Mouse (Mus musculus) embryonic facial prominence, embryonic 13.5 days (tissue): ENCODE data around the gene Pbp2. TPM values are rescaled to one million over a fixed set of nuclear protein-coding genes. Genes with fewer than 3 reads are reported as not detected.

Source experiments
- ATAC-seq: fragments of 200-750 bp; cut with Nextera tagmentation; 2 replicates; pipeline ENCODE4 v1.8.0; 2017; ENCODE audit warnings: low read depth; ENCODE audit not compliant: insufficient number of reproducible peaks, insufficient read depth, low FRiP score, low TSS enrichment
- H3K27ac ChIP-seq: fragments of 300-500 bp; sonication (generic); 2 replicates; pipeline ENCODE4 v1.5.1; 2015; ENCODE audit warnings: moderate library complexity, mild to moderate bottlenecking, inconsistent platforms
- H3K27me3 ChIP-seq: fragments of 300-500 bp; sonication (generic); 2 replicates; pipeline ENCODE4 v1.6.1; 2015; ENCODE audit warnings: mild to moderate bottlenecking, inconsistent platforms
- H3K36me3 ChIP-seq: fragments of 300-500 bp; sonication (generic); 2 replicates; pipeline ENCODE4 v1.6.1; 2015; ENCODE audit warnings: mild to moderate bottlenecking, inconsistent platforms
- H3K4me1 ChIP-seq: fragments of 300-500 bp; sonication (generic); 2 replicates; pipeline ENCODE4 v1.6.1; 2015; ENCODE audit warnings: inconsistent platforms
- H3K4me2 ChIP-seq: fragments of 300-500 bp; sonication (generic); 2 replicates; pipeline ENCODE4 v1.6.1; 2015; ENCODE audit warnings: moderate library complexity, mild to moderate bottlenecking, inconsistent platforms
- H3K4me3 ChIP-seq: fragments of 300-500 bp; sonication (generic); 2 replicates; pipeline ENCODE4 v1.5.1; 2015; ENCODE audit warnings: mild to moderate bottlenecking, inconsistent platforms
- H3K9ac ChIP-seq: fragments of 300-500 bp; sonication (generic); 2 replicates; pipeline ENCODE4 v1.6.1; 2015; ENCODE audit warnings: mild to moderate bottlenecking, inconsistent platforms
- H3K9me3 ChIP-seq: fragments of 300-500 bp; sonication (generic); 2 replicates; pipeline ENCODE4 v1.6.1; 2016; ENCODE audit warnings: inconsistent platforms
- WGBS: fragments of 180-500 bp; shearing (Covaris S2); methylation state at CpG from one replicate; pipeline ENCODE4 v1.1.7; 2015; ENCODE audit warnings: mixed read lengths; 5-methylcytosine and 5-hydroxymethylcytosine counted together
- polyA plus RNA-seq: library from polyadenylated mRNA; unstranded; fragments of >200 nt; fragmentation: Nextera tagmentation; extraction: Ambion mirVana; gene quantifications from 2 replicates; pipeline ENCODE4 v1.2.1, GENCODE M21; 2015

The Pbp2 gene
- polyA plus RNA-seq, 1 experiment from 2014 or later, result not detected

- no peaks in the 10 kb centered on the region for H3K27me3 ChIP-seq
- H3K4me3 ChIP-seq, result no peak overlapping the region
- WGBS, result 78% methylated on average over 6 of the region's 6 CpGs
- H3K4me1 ChIP-seq, result peaks cover 9% of the 10 kb centered on the region; the same call in 1 of the 2 replicates
- H3K27ac ChIP-seq, result no peak overlapping the region
- H3K4me2 ChIP-seq, result no peak overlapping the region
- no peak overlapping the region for H3K9ac ChIP-seq
- no peaks in the 10 kb centered on the region for H3K36me3 ChIP-seq
- no peaks in the 10 kb centered on the region for H3K9me3 ChIP-seq
- ATAC-seq, result no peak
These were observed 37.1 kb downstream of the Pbp2 start for GRCm38 (mm10) chr6:135273066-135273465.

- no peak for ATAC-seq
- H3K36me3 ChIP-seq, result no peaks in the 10 kb centered on the region
- no peaks in the 10 kb centered on the region; the same call in 1 of the 2 replicates for H3K27me3 ChIP-seq
- H3K27ac ChIP-seq, result no peak overlapping the region
- no peak overlapping the region for H3K9ac ChIP-seq
- no peaks in the 10 kb centered on the region for H3K9me3 ChIP-seq
- H3K4me1 ChIP-seq, result peaks cover 9% of the 10 kb centered on the region; the same call in 1 of the 2 replicates
- H3K4me3 ChIP-seq, result no peak overlapping the region
- 69% methylated on average over 2 of the region's 2 CpGs for WGBS
- no peak overlapping the region for H3K4me2 ChIP-seq
These were observed 38.4 kb downstream of the Pbp2 start for GRCm38 (mm10) chr6:135271761-135272160.

GRCm38 (mm10) chr6:135269626-135270025 is 40.6 kb downstream of the Pbp2 start:
- Histone ChIP-seq H3K4me3 (no peak overlapping the region), H3K27ac (no peak overlapping the region), H3K4me1 (peaks cover 9% of the 10 kb centered on the region; the same call in 1 of the 2 replicates), H3K36me3 (no peaks in the 10 kb centered on the region), H3K9ac (no peak overlapping the region), H3K4me2 (no peak overlapping the region), H3K27me3 (no peaks in the 10 kb centered on the region; the same call in 1 of the 2 replicates), H3K9me3 (no peaks in the 10 kb centered on the region)
- 44% methylated on average over 6 of the region's 6 CpGs for WGBS
- ATAC-seq, result no peak

GRCm38 (mm10) chr6:135268392-135268791 is 41.8 kb downstream of the Pbp2 start:
- Histone ChIP-seq H3K9me3 (no peaks in the 10 kb centered on the region), H3K27ac (no peak overlapping the region), H3K36me3 (no peaks in the 10 kb centered on the region), H3K4me1 (peaks cover 9% of the 10 kb centered on the region; the same call in 1 of the 2 replicates), H3K27me3 (no peaks in the 10 kb centered on the region; the same call in 1 of the 2 replicates), H3K9ac (no peak overlapping the region), H3K4me3 (no peak overlapping the region), H3K4me2 (no peak overlapping the region)
- ATAC-seq, result no peak

GRCm38 (mm10) chr6:135267221-135267620 is 43.0 kb downstream of the Pbp2 start:
- no peak overlapping the region for H3K27ac ChIP-seq
- H3K9me3 ChIP-seq, result no peaks in the 10 kb centered on the region
- H3K27me3 ChIP-seq, result no peaks in the 10 kb centered on the region; the same call in 1 of the 2 replicates
- no peaks in the 10 kb centered on the region for H3K36me3 ChIP-seq
- H3K9ac ChIP-seq, result no peak overlapping the region
- peaks cover 8% of the 10 kb centered on the region; the same call in 1 of the 2 replicates for H3K4me1 ChIP-seq
- H3K4me2 ChIP-seq, result no peak overlapping the region
- WGBS, result 75% methylated on average over 3 of the region's 3 CpGs
- H3K4me3 ChIP-seq, result no peak overlapping the region
- no peak for ATAC-seq

GRCm38 (mm10) chr6:135266056-135266455 is 44.1 kb downstream of the Pbp2 start:
- Histone ChIP-seq H3K4me3 (no peak overlapping the region), H3K27ac (no peak overlapping the region), H3K9me3 (no peaks in the 10 kb centered on the region), H3K4me1 (0 out of 2 replicates have a peak, but pooled peaks cover 3% of the 10 kb centered on the region), H3K27me3 (no peaks in the 10 kb centered on the region; the same call in 1 of the 2 replicates), H3K9ac (no peak overlapping the region), H3K36me3 (no peaks in the 10 kb centered on the region), H3K4me2 (no peak overlapping the region)
- no peak for ATAC-seq
- 95% methylated on average over 1 of the region's 1 CpGs for WGBS

- Histone ChIP-seq H3K9ac (no peak overlapping the region), H3K27me3 (no peaks in the 10 kb centered on the region; the same call in 1 of the 2 replicates), H3K36me3 (no peaks in the 10 kb centered on the region), H3K27ac (no peak overlapping the region), H3K4me2 (no peak overlapping the region), H3K4me3 (no peak overlapping the region), H3K4me1 (0 out of 2 replicates have a peak, but pooled peaks cover 3% of the 10 kb centered on the region), H3K9me3 (no peaks in the 10 kb centered on the region)
- ATAC-seq, result no peak
- WGBS, result 91% methylated on average over 6 of the region's 6 CpGs
These were observed 46.1 kb downstream of the Pbp2 start for GRCm38 (mm10) chr6:135264136-135264535.

GRCm38 (mm10) chr6:135262565-135262964 is 47.6 kb downstream of the Pbp2 start:
- Histone ChIP-seq H3K36me3 (no peaks in the 10 kb centered on the region), H3K4me2 (no peak overlapping the region), H3K4me1 (no peaks in the 10 kb centered on the region), H3K4me3 (no peak overlapping the region), H3K9ac (no peak overlapping the region), H3K27me3 (no peaks in the 10 kb centered on the region; the same call in 1 of the 2 replicates), H3K9me3 (no peaks in the 10 kb centered on the region), H3K27ac (no peak overlapping the region)
- 50% methylated on average over 2 of the region's 2 CpGs for WGBS
- ATAC-seq, result no peak

GRCm38 (mm10) chr6:135261124-135261523 is 49.1 kb downstream of the Pbp2 start:
- Histone ChIP-seq H3K4me1 (no peaks in the 10 kb centered on the region), H3K9ac (no peak overlapping the region), H3K27ac (no peak overlapping the region), H3K4me3 (no peak overlapping the region), H3K27me3 (no peaks in the 10 kb centered on the region), H3K9me3 (no peaks in the 10 kb centered on the region), H3K36me3 (no peaks in the 10 kb centered on the region), H3K4me2 (no peak overlapping the region)
- ATAC-seq, result no peak
- 83% methylated on average over 9 of the region's 9 CpGs for WGBS

- Histone ChIP-seq H3K9me3 (no peaks in the 10 kb centered on the region), H3K36me3 (no peaks in the 10 kb centered on the region), H3K27ac (no peak overlapping the region), H3K4me1 (no peaks in the 10 kb centered on the region), H3K4me2 (no peak overlapping the region), H3K4me3 (no peak overlapping the region), H3K27me3 (no peaks in the 10 kb centered on the region), H3K9ac (no peak overlapping the region)
- 91% methylated on average over 6 of the region's 6 CpGs for WGBS
- no peak for ATAC-seq
These were observed 49.8 kb downstream of the Pbp2 start for GRCm38 (mm10) chr6:135260435-135260834.
